Mouse (Mus musculus): ENCODE measurements at regions not wholly inside any gene's neighbourhood (a gene's known extent, or its start where the extent isn't known, plus 50 kb on each side); places are given as distances from the start of the nearest gene placed in this dataset.

- DNase-seq (ENCODE audit: low spot score): no peak
Observed at GRCm38 (mm10) chr1:76487481-76487880, 941.4 kb downstream of the Slc4a3 start.

- no peak for DNase-seq (ENCODE audit: low spot score)
Observed at GRCm38 (mm10) chr1:76489681-76490492, 943.8 kb downstream of the Slc4a3 start.

- no peak for DNase-seq (ENCODE audit: low spot score)
Observed at GRCm38 (mm10) chr1:76490719-76491118, 944.7 kb downstream of the Slc4a3 start.

GRCm38 (mm10) chr1:76491187-76491586 is 945.1 kb downstream of the Slc4a3 start:
- no peak for DNase-seq (ENCODE audit: low spot score)

GRCm38 (mm10) chr1:76505150-76505549 is 959.1 kb downstream of the Slc4a3 start:
- no peak for DNase-seq (ENCODE audit: low spot score)

GRCm38 (mm10) chr1:76508821-76509220 is 962.8 kb downstream of the Slc4a3 start:
- no peak for DNase-seq (ENCODE audit: low spot score)

GRCm38 (mm10) chr1:76509486-76509885 is 963.4 kb downstream of the Slc4a3 start:
- no peak for DNase-seq (ENCODE audit: low spot score)

GRCm38 (mm10) chr1:76512156-76512555 is 966.1 kb downstream of the Slc4a3 start:
- DNase-seq (ENCODE audit: low spot score): no peak

- no peak for DNase-seq (ENCODE audit: low spot score)
Observed at GRCm38 (mm10) chr1:76513490-76513889, 967.4 kb downstream of the Slc4a3 start.

- no peak for DNase-seq (ENCODE audit: low spot score)
Observed at GRCm38 (mm10) chr1:76529531-76529930, 983.5 kb downstream of the Slc4a3 start.

GRCm38 (mm10) chr1:76530342-76530741 is 984.3 kb downstream of the Slc4a3 start:
- DNase-seq (ENCODE audit: low spot score): no peak

GRCm38 (mm10) chr1:76535522-76535956 is 979.3 kb downstream of the Epha4 start:
- no peak for DNase-seq (ENCODE audit: low spot score)

GRCm38 (mm10) chr1:76540529-76540928 is 974.4 kb downstream of the Epha4 start:
- DNase-seq (ENCODE audit: low spot score): no peak

- DNase-seq (ENCODE audit: low spot score): no peak
Observed at GRCm38 (mm10) chr1:76550876-76551275, 964.0 kb downstream of the Epha4 start.

- DNase-seq (ENCODE audit: low spot score): no peak
Observed at GRCm38 (mm10) chr1:76559441-76559840, 955.4 kb downstream of the Epha4 start.

GRCm38 (mm10) chr1:76575487-76575886 is 939.4 kb downstream of the Epha4 start:
- DNase-seq (ENCODE audit: low spot score): no peak

- no peak for DNase-seq (ENCODE audit: low spot score)
Observed at GRCm38 (mm10) chr1:76585921-76586320, 929.0 kb downstream of the Epha4 start.

GRCm38 (mm10) chr1:76625831-76626230 is 889.1 kb downstream of the Epha4 start:
- no peak for DNase-seq (ENCODE audit: low spot score)

- DNase-seq (ENCODE audit: low spot score): no peak
Observed at GRCm38 (mm10) chr1:76629861-76630260, 885.0 kb downstream of the Epha4 start.

- no peak for DNase-seq (ENCODE audit: low spot score)
Observed at GRCm38 (mm10) chr1:76634071-76634470, 880.8 kb downstream of the Epha4 start.

GRCm38 (mm10) chr1:76637268-76638009 is 877.4 kb downstream of the Epha4 start:
- DNase-seq (ENCODE audit: low spot score): no peak

- DNase-seq (ENCODE audit: low spot score): no peak
Observed at GRCm38 (mm10) chr1:76638010-76638400, 876.9 kb downstream of the Epha4 start.
